Mouse (Mus musculus) lung, postnatal 0 days (tissue): ENCODE data around the gene Flt1.

Source experiments
- CTCF ChIP-seq: IDR thresholded peaks from 2 replicates; pipeline ENCODE4 v1.5.1; 2016; ENCODE audit warnings: antibody characterized with exemption, mild to moderate bottlenecking
- EP300 ChIP-seq: IDR thresholded peaks from 2 replicates; pipeline ENCODE4 v1.6.1; 2016; ENCODE audit warnings: antibody characterized with exemption, mild to moderate bottlenecking, control low read depth

GRCm38 (mm10) chr5:147724391-147724790, 1.4 kb downstream of the Flt1 start:
- TF ChIP-seq CTCF (no peak), EP300 (no peak)
